In the genomic region with DNA sequence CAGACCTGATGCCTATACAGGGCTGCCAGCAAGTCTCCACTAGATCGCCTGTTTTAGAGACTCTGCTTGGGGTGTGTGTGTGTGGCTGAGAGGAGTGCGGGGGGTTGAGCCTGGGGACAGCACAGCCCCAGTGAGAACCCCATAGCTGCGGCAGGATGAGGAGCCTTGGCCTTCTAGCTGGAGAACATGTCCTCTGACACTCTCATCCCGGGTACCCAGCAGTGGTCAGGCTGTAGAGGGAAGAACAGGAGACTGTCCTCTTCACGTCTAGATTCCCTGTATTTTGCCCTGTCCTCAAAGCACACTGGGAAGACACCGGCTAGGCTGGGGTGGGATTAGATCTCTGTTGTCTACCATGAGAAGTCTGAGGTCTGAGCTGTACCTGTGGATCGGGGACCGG, we compare ENCODE assay signal across 24 mouse cellular contexts. TPM values are rescaled to one million over a fixed set of nuclear protein-coding genes. Genes with fewer than 3 reads are reported as not detected.
A peak's percentile ranks its signal among the peaks of the same experiment; 100 is the strongest.
DNase-seq lines count a peak whose midpoint lies in the region; ATAC-seq and TF ChIP-seq lines count a peak whose summit lies in the region.
"Had no signal": no experiment of that assay in that cellular context is flagged by ENCODE, and none has a peak within 500 bp of the region (broad histone marks: within the 10 kb centered on the region; RNA-seq: fewer than 3 reads in every experiment).

No protein-coding gene starts in this region.

- ATAC-seq in forebrain, embryonic 11.5 days (replicated peaks; ENCODE audit: low FRiP score) = no peak
- no peak for ATAC-seq in forebrain, embryonic 16.5 days
- ATAC-seq in hindbrain, embryonic 11.5 days (ENCODE audit: low FRiP score) = 0 out of 2 replicates have a peak, but pooled peaks have one; percentile 1
- no peak for ATAC-seq in hindbrain, postnatal 0 days
- no peak for ATAC-seq in limb, embryonic 13.5 days (ENCODE audit: low FRiP score, low read depth)
- ATAC-seq: intestine, embryonic 15.5 days had no signal

- WGBS in forebrain, embryonic 11.5 days = 20% methylated on average over 8 of the region's 8 CpGs
- WGBS in forebrain, embryonic 16.5 days = 16% methylated on average over 8 of the region's 8 CpGs
- 18% methylated on average over 8 of the region's 8 CpGs for WGBS in hindbrain, embryonic 11.5 days
- 29% methylated on average over 8 of the region's 8 CpGs for WGBS in hindbrain, postnatal 0 days
- 17% methylated on average over 8 of the region's 8 CpGs for WGBS in embryonic facial prominence, embryonic 10.5 days
- 28% methylated on average over 8 of the region's 8 CpGs for WGBS in limb, embryonic 13.5 days

- no peak for TF ChIP-seq CTCF in hindbrain, postnatal 0 days (IDR thresholded peaks at IDR 0.05; ENCODE audit: low read depth)

- no peak overlapping the region for H3K4me3 ChIP-seq in forebrain, embryonic 11.5 days (ENCODE audit: low read depth, low read length)
- H3K4me3 ChIP-seq in forebrain, embryonic 16.5 days (replicated peaks; ENCODE audit: low read length) = no peak overlapping the region
- H3K4me3 ChIP-seq in hindbrain, embryonic 11.5 days (ENCODE audit: low read depth, low read length) = no peak overlapping the region
- H3K4me3 ChIP-seq in hindbrain, postnatal 0 days (ENCODE audit: low read length) = no peak overlapping the region
- H3K4me3 ChIP-seq in embryonic facial prominence, embryonic 10.5 days = no peak overlapping the region
- H3K4me3 ChIP-seq in limb, embryonic 13.5 days = no peak overlapping the region
- H3K4me3 ChIP-seq: intestine, embryonic 15.5 days; liver, embryonic 15.5 days had no signal

- no peaks in the 10 kb centered on the region for H3K36me3 ChIP-seq in forebrain, embryonic 11.5 days (ENCODE audit: control insufficient read depth, insufficient read depth, low read length)
- H3K36me3 ChIP-seq in forebrain, embryonic 16.5 days (ENCODE audit: control insufficient read depth, insufficient read depth) = no peaks in the 10 kb centered on the region
- no peaks in the 10 kb centered on the region for H3K36me3 ChIP-seq in hindbrain, embryonic 11.5 days (ENCODE audit: control insufficient read depth, insufficient read depth, low read length)
- no peaks in the 10 kb centered on the region for H3K36me3 ChIP-seq in hindbrain, postnatal 0 days (ENCODE audit: insufficient read depth, low read length)
- H3K36me3 ChIP-seq in embryonic facial prominence, embryonic 10.5 days (replicated peaks) = no peaks in the 10 kb centered on the region
- no peaks in the 10 kb centered on the region for H3K36me3 ChIP-seq in limb, embryonic 13.5 days
- H3K36me3 ChIP-seq: intestine, embryonic 15.5 days; kidney, embryonic 15.5 days; liver, embryonic 15.5 days had no signal

- H3K9ac ChIP-seq in forebrain, embryonic 11.5 days (ENCODE audit: low read length) = no peak overlapping the region
- H3K9ac ChIP-seq in forebrain, embryonic 16.5 days (replicated peaks; ENCODE audit: low read depth, low read length) = no peak overlapping the region
- 0 out of 2 replicates have a peak overlapping the region, but pooled peaks have one; percentile 16 for H3K9ac ChIP-seq in hindbrain, embryonic 11.5 days (ENCODE audit: low read depth, low read length)
- H3K9ac ChIP-seq in hindbrain, postnatal 0 days (replicated peaks; ENCODE audit: low read length) = no peak overlapping the region
- H3K9ac ChIP-seq in limb, embryonic 13.5 days = no peak overlapping the region
- H3K9ac ChIP-seq: kidney, embryonic 15.5 days; liver, embryonic 15.5 days had no signal

- H3K9me3 ChIP-seq in forebrain, embryonic 11.5 days (ENCODE audit: control insufficient read depth, low read length) = no peaks in the 10 kb centered on the region
- no peaks in the 10 kb centered on the region for H3K9me3 ChIP-seq in forebrain, embryonic 16.5 days (ENCODE audit: control insufficient read depth, low read length)
- H3K9me3 ChIP-seq in hindbrain, embryonic 11.5 days (ENCODE audit: control insufficient read depth, low read length) = no peaks in the 10 kb centered on the region
- H3K9me3 ChIP-seq in hindbrain, postnatal 0 days (ENCODE audit: low read length) = no peaks in the 10 kb centered on the region
- no peaks in the 10 kb centered on the region for H3K9me3 ChIP-seq in embryonic facial prominence, embryonic 10.5 days
- H3K9me3 ChIP-seq in limb, embryonic 13.5 days = no peaks in the 10 kb centered on the region
- H3K9me3 ChIP-seq: intestine, embryonic 15.5 days; kidney, embryonic 15.5 days; liver, embryonic 15.5 days had no signal

- intact Hi-C loops in left cerebral cortex, postnatal 10 days (cut with DNase I) = no loop called here

- DNase-seq in forebrain, embryonic 11.5 days (ENCODE audit: low spot score) = no peak
- DNase-seq in hindbrain, embryonic 11.5 days (ENCODE audit: low spot score) = no peak
- DNase-seq in hindbrain, postnatal 0 days (ENCODE audit: low spot score) = no peak
- no peak for DNase-seq in embryonic facial prominence, embryonic 10.5 days (ENCODE audit: low spot score)
- DNase-seq in left cerebral cortex, postnatal 10 days (ENCODE audit: extremely low spot score in 1 of 2, low spot score in 2 of 2) = no peak
- no peak for DNase-seq in left cerebral cortex, adult 9 months (ENCODE audit: low spot score in 2 of 2)
- DNase-seq: adrenal gland, postnatal 14 days; cerebellum, adult 11-12 months; cerebellum, postnatal 25 days; heart, postnatal 10 days; lung, postnatal 14 days; thymus, postnatal 14 days had no signal

- no peak overlapping the region for H3K27ac ChIP-seq in forebrain, embryonic 11.5 days (ENCODE audit: low read depth, low read length)
- H3K27ac ChIP-seq in forebrain, embryonic 16.5 days (ENCODE audit: low read length) = no peak overlapping the region
- H3K27ac ChIP-seq in hindbrain, embryonic 11.5 days (ENCODE audit: low read depth, low read length) = 0 out of 2 replicates have a peak overlapping the region, but pooled peaks have one; percentile 17
- H3K27ac ChIP-seq in hindbrain, postnatal 0 days = no peak overlapping the region
- peak overlapping the region; percentile 71; the same call in 1 of the 2 replicates for H3K27ac ChIP-seq in embryonic facial prominence, embryonic 10.5 days (replicated peaks)
- no peak overlapping the region for H3K27ac ChIP-seq in limb, embryonic 13.5 days
- H3K27ac ChIP-seq: intestine, embryonic 15.5 days; kidney, embryonic 15.5 days; liver, embryonic 15.5 days; stomach, postnatal 0 days had no signal

- peak overlapping the region; percentile 56; the same call in 1 of the 2 replicates for H3K4me2 ChIP-seq in forebrain, embryonic 11.5 days (ENCODE audit: low read depth, low read length, severe bottlenecking)
- H3K4me2 ChIP-seq in forebrain, embryonic 16.5 days (ENCODE audit: low read length) = no peak overlapping the region
- peak overlapping the region; percentile 45; the same call in 1 of the 2 replicates for H3K4me2 ChIP-seq in hindbrain, embryonic 11.5 days (replicated peaks; ENCODE audit: low read depth, low read length)
- H3K4me2 ChIP-seq in hindbrain, postnatal 0 days (ENCODE audit: low read depth, low read length) = no peak overlapping the region
- peak overlapping the region; percentile 54; the same call in 1 of the 2 replicates for H3K4me2 ChIP-seq in limb, embryonic 13.5 days (replicated peaks)
- H3K4me2 ChIP-seq: liver, embryonic 15.5 days had no signal

- peaks cover 17% of the 10 kb centered on the region for H3K27me3 ChIP-seq in forebrain, embryonic 11.5 days (ENCODE audit: control insufficient read depth, insufficient read depth, low read length)
- H3K27me3 ChIP-seq in forebrain, embryonic 16.5 days (replicated peaks; ENCODE audit: control insufficient read depth, insufficient read depth, low read length) = peaks cover 5% of the 10 kb centered on the region; the same call in 1 of the 2 replicates
- peaks cover 21% of the 10 kb centered on the region for H3K27me3 ChIP-seq in hindbrain, embryonic 11.5 days (ENCODE audit: control insufficient read depth, insufficient read depth, low read length)
- no peaks in the 10 kb centered on the region for H3K27me3 ChIP-seq in hindbrain, postnatal 0 days (ENCODE audit: insufficient read depth, low read length)
- peaks cover 92% of the 10 kb centered on the region for H3K27me3 ChIP-seq in embryonic facial prominence, embryonic 10.5 days (replicated peaks; ENCODE audit: low read depth, poor library complexity, severe bottlenecking)
- peaks cover 66% of the 10 kb centered on the region for H3K27me3 ChIP-seq in limb, embryonic 13.5 days

- peaks cover 14% of the 10 kb centered on the region for H3K4me1 ChIP-seq in forebrain, embryonic 11.5 days (replicated peaks; ENCODE audit: control insufficient read depth, insufficient read depth, low read length)
- H3K4me1 ChIP-seq in forebrain, embryonic 16.5 days (replicated peaks; ENCODE audit: control insufficient read depth, insufficient read depth, low read length) = peaks cover 11% of the 10 kb centered on the region
- peaks cover 13% of the 10 kb centered on the region for H3K4me1 ChIP-seq in hindbrain, embryonic 11.5 days (replicated peaks; ENCODE audit: control insufficient read depth, insufficient read depth, low read length)
- peaks cover 7% of the 10 kb centered on the region; the same call in 1 of the 2 replicates for H3K4me1 ChIP-seq in hindbrain, postnatal 0 days (ENCODE audit: insufficient read depth, low read length)
- peaks cover 33% of the 10 kb centered on the region for H3K4me1 ChIP-seq in embryonic facial prominence, embryonic 10.5 days
- H3K4me1 ChIP-seq in limb, embryonic 13.5 days = peaks cover 10% of the 10 kb centered on the region

RNA-seq across cellular contexts. Expression of a gene that starts 13.4 kb away (rescaled TPM):
- not detected in 2 replicates for polyA plus RNA-seq in forebrain, embryonic 11.5 days (2014; fragmentation: Nextera tagmentation; extraction: Ambion mirVana)
- polyA plus RNA-seq in forebrain, embryonic 16.5 days (2015; fragmentation: Nextera tagmentation; extraction: Ambion mirVana) = not detected in 2 replicates
- polyA plus RNA-seq in hindbrain, embryonic 11.5 days (2014; fragmentation: Nextera tagmentation; extraction: Ambion mirVana) = not detected in 2 replicates
- total RNA-seq in hindbrain, postnatal 0 days (2014; rRNA removed) = not detected in 2 replicates
- not detected in 2 replicates for polyA plus RNA-seq in hindbrain, postnatal 0 days (2015; fragmentation: Nextera tagmentation; extraction: Ambion mirVana)
- polyA plus RNA-seq in embryonic facial prominence, embryonic 10.5 days (2016; fragmentation: Nextera tagmentation; extraction: Ambion mirVana) = not detected in 2 replicates
- polyA plus RNA-seq in limb, embryonic 13.5 days (2015; fragmentation: Nextera tagmentation; extraction: Ambion mirVana) = not detected in 2 replicates
- not detected for total RNA-seq in left cerebral cortex, postnatal 10 days (2021)
- total RNA-seq: adrenal gland, postnatal 14 days; gastrocnemius, postnatal 4 days; heart, postnatal 10 days; layer of hippocampus, adult 18-20 months; megakaryocyte-erythroid progenitor cell, adult 5-6 weeks had no signal
- polyA plus RNA-seq: embryonic facial prominence, embryonic 11.5 days; intestine, embryonic 15.5 days; kidney, embryonic 15.5 days; limb, embryonic 14.5 days; liver, embryonic 15.5 days; neural tube, embryonic 11.5 days; stomach, postnatal 0 days had no signal

RNA-seq across cellular contexts. Expression of a gene that starts 41.8 kb away (rescaled TPM):
- polyA plus RNA-seq in forebrain, embryonic 11.5 days (2014; fragmentation: Nextera tagmentation; extraction: Ambion mirVana) = 6.3 and 7.9 TPM in 2 replicates
- 1.8 TPM in 2 replicates for polyA plus RNA-seq in forebrain, embryonic 16.5 days (2015; fragmentation: Nextera tagmentation; extraction: Ambion mirVana)
- 18.2 and 26.3 TPM in 2 replicates for polyA plus RNA-seq in hindbrain, embryonic 11.5 days (2014; fragmentation: Nextera tagmentation; extraction: Ambion mirVana)
- 6.1 and 7.5 TPM in 2 replicates for total RNA-seq in hindbrain, postnatal 0 days (2014; rRNA removed)
- 17.9 and 19.7 TPM in 2 replicates for polyA plus RNA-seq in hindbrain, postnatal 0 days (2015; fragmentation: Nextera tagmentation; extraction: Ambion mirVana)
- polyA plus RNA-seq in embryonic facial prominence, embryonic 10.5 days (2016; fragmentation: Nextera tagmentation; extraction: Ambion mirVana) = 34.6 and 35.9 TPM in 2 replicates
- 11.9 and 12.0 TPM in 2 replicates for polyA plus RNA-seq in limb, embryonic 13.5 days (2015; fragmentation: Nextera tagmentation; extraction: Ambion mirVana)
- 1 to 10 TPM; 3.2 to 6.4 TPM for total RNA-seq in left cerebral cortex, postnatal 10 days (2021)

Comparison
In these comparisons a context has a peak if more than half of its experiments do, and no peak if none do; other contexts are left out.
1. H3K27ac ChIP-seq: peak in hindbrain, embryonic 11.5 days (single experiment) and embryonic facial prominence, embryonic 10.5 days (single experiment); none in forebrain, embryonic 11.5 days (single experiment), forebrain, embryonic 16.5 days (single experiment), hindbrain, postnatal 0 days (single experiment) and limb, embryonic 13.5 days (single experiment).
2. H3K4me2 ChIP-seq: peak in forebrain, embryonic 11.5 days (single experiment), hindbrain, embryonic 11.5 days (single experiment) and limb, embryonic 13.5 days (single experiment); none in forebrain, embryonic 16.5 days (single experiment) and hindbrain, postnatal 0 days (single experiment).